Mouse (Mus musculus) midbrain, postnatal 0 days (tissue): Measurements from ENCODE around the gene Dut. TPM values are rescaled to one million over a fixed set of nuclear protein-coding genes. Genes with fewer than 3 reads are reported as not detected.
A peak's percentile ranks its signal among the peaks of the same experiment; 100 is the strongest.

ENCODE experiments used
- ATAC-seq: fragments of 200-750 bp; cut with Nextera tagmentation; 2 replicates; pipeline ENCODE4 v1.8.0; 2017; ENCODE audit warnings: moderate number of reproducible peaks, mild to moderate bottlenecking, moderate TSS enrichment, moderate library complexity; ENCODE audit not compliant: low FRiP score
- DNase-seq: peaks from one replicate; pipeline ENCODE4 v3.0.0-alpha.2; 2015; ENCODE audit warnings: low spot score
- H3K27ac ChIP-seq: fragments of 300-500 bp; sonication (generic); 2 replicates; pipeline ENCODE4 v1.5.1; 2014; ENCODE audit warnings: low read depth, mild to moderate bottlenecking, low read length, mixed read lengths
- H3K27me3 ChIP-seq: fragments of 300-500 bp; sonication (generic); 2 replicates; pipeline ENCODE4 v1.6.1; 2014; ENCODE audit warnings: low read length, control low read depth, mixed read lengths; ENCODE audit not compliant: insufficient read depth
- H3K36me3 ChIP-seq: fragments of 300-500 bp; sonication (generic); 2 replicates; pipeline ENCODE4 v1.6.1; 2014; ENCODE audit warnings: low read length, control low read depth, mixed read lengths; ENCODE audit not compliant: insufficient read depth
- H3K4me1 ChIP-seq: fragments of 300-500 bp; sonication (generic); 2 replicates; pipeline ENCODE4 v1.6.1; 2014; ENCODE audit warnings: mild to moderate bottlenecking, control low read depth, antibody characterized with exemption, low read length, mixed read lengths; ENCODE audit not compliant: insufficient read depth
- H3K4me2 ChIP-seq: fragments of 300-500 bp; sonication (generic); 2 replicates; pipeline ENCODE4 v1.6.1; 2014; ENCODE audit warnings: low read depth, mild to moderate bottlenecking, low read length, mixed read lengths; ENCODE audit not compliant: poor library complexity, severe bottlenecking
- H3K4me3 ChIP-seq: fragments of 300-500 bp; sonication (generic); 2 replicates; pipeline ENCODE4 v1.5.1; 2014; ENCODE audit warnings: low read depth, mild to moderate bottlenecking, low read length, moderate library complexity
- H3K9ac ChIP-seq: fragments of 300-500 bp; sonication (generic); replicated peaks from 2 replicates; pipeline ENCODE4 v1.6.1; 2014; ENCODE audit warnings: mild to moderate bottlenecking, low read length, moderate library complexity, mixed read lengths; ENCODE audit not compliant: poor library complexity, severe bottlenecking
- H3K9me3 ChIP-seq: fragments of 300-500 bp; sonication (generic); 2 replicates; pipeline ENCODE4 v1.6.1; 2016; ENCODE audit warnings: low read length, control low read depth
- CTCF ChIP-seq: IDR thresholded peaks from 2 replicates; pipeline ENCODE4 v1.5.1; 2016; ENCODE audit warnings: antibody characterized with exemption, mild to moderate bottlenecking
- WGBS: fragments of 180-500 bp; shearing (Covaris S2); extraction: QIAGEN DNeasy Blood & Tissue Kit; methylation state at CpG from one replicate; pipeline ENCODE4 v1.1.7; 2014; 5-methylcytosine and 5-hydroxymethylcytosine counted together
- polyA plus RNA-seq: library from polyadenylated mRNA; unstranded; fragments of >200 nt; fragmentation: Nextera tagmentation; extraction: Ambion mirVana; gene quantifications from 2 replicates; pipeline ENCODE4 v1.2.1, GENCODE M21; 2015
- total RNA-seq: library from RNA; depleted of rRNA; stranded (reverse); fragments of >200 nt; gene quantifications from 2 replicates; pipeline ENCODE4 v1.2.3, GENCODE M21; 2014

Gene Dut
- total and polyA plus RNA-seq, 2 experiments from 2014 or later = 24.7 to 88.2 TPM

DNA sequence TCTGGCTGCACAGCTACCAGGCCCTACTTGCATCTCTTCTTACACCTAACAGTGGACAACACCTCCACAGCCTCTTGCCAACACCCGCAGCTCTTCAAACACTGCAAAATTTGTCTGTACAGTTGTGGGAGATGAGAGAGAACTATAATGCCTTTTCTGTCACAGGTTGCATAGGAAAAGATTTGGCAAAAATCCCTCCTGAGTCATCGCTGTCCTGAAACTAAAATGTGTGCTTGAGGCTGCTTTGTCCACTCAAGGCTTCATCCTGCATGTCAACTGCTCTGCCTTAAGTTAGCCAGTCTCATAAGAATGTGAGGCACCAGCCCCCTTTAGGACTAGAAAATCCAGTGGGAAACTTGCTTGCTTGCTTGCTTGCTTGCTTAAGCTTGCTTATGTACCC, 12.9 kb upstream of the Dut start:
- H3K27me3 ChIP-seq = no peaks in the 10 kb centered on the region
- H3K9me3 ChIP-seq = no peaks in the 10 kb centered on the region
- H3K4me3 ChIP-seq = no peak overlapping the region
- ATAC-seq (no peak), DNase-seq (no peak)
- no peak overlapping the region for H3K9ac ChIP-seq
- no peaks in the 10 kb centered on the region for H3K4me1 ChIP-seq
- no peak overlapping the region for H3K27ac ChIP-seq
- 95% methylated on average over 2 of the region's 2 CpGs for WGBS
- no peak overlapping the region for H3K4me2 ChIP-seq
- H3K36me3 ChIP-seq = no peaks in the 10 kb centered on the region
- no peak for TF ChIP-seq CTCF

- no peak for TF ChIP-seq CTCF
- no peaks in the 10 kb centered on the region for H3K27me3 ChIP-seq
- H3K36me3 ChIP-seq = no peaks in the 10 kb centered on the region
- no peak overlapping the region for H3K9ac ChIP-seq
- DNase-seq (no peak), ATAC-seq (no peak)
- H3K4me1 ChIP-seq = no peaks in the 10 kb centered on the region; the same call in 1 of the 2 replicates
- H3K9me3 ChIP-seq = no peaks in the 10 kb centered on the region
- WGBS = 98% methylated on average over 3 of the region's 3 CpGs
- H3K27ac ChIP-seq = no peak overlapping the region
- no peak overlapping the region for H3K4me3 ChIP-seq
- H3K4me2 ChIP-seq = no peak overlapping the region
These were observed 1.3 kb upstream of the Dut start for GRCm38 (mm10) chr2:125245545-125246285.

- peak overlapping the region; percentile 57 for H3K4me3 ChIP-seq
- no peak overlapping the region for H3K27ac ChIP-seq
- peak overlapping the region; percentile 61 for H3K4me2 ChIP-seq
- H3K36me3 ChIP-seq = no peaks in the 10 kb centered on the region
- WGBS = 20% methylated on average over 9 of the region's 9 CpGs
- ATAC-seq (no peak; the same call in 1 of the 2 replicates), DNase-seq (no peak)
- no peaks in the 10 kb centered on the region for H3K27me3 ChIP-seq
- TF ChIP-seq CTCF = no peak
- H3K9me3 ChIP-seq = no peaks in the 10 kb centered on the region
- H3K9ac ChIP-seq = peak overlapping the region; percentile 68; the same call in 1 of the 2 replicates
- H3K4me1 ChIP-seq = no peaks in the 10 kb centered on the region; the same call in 1 of the 2 replicates
These were observed 321 bp upstream of the Dut start for GRCm38 (mm10) chr2:125246669-125247068.

- peak overlapping the region; percentile 75 for H3K27ac ChIP-seq
- peak overlapping the region; percentile 68 for H3K9ac ChIP-seq
- under 1% methylated on average over 9 of the region's 9 CpGs for WGBS
- ATAC-seq (peak; percentile 35; the same call in 1 of the 2 replicates), DNase-seq (no peak)
- H3K27me3 ChIP-seq = no peaks in the 10 kb centered on the region
- no peaks in the 10 kb centered on the region for H3K9me3 ChIP-seq
- H3K4me1 ChIP-seq = no peaks in the 10 kb centered on the region; the same call in 1 of the 2 replicates
- peak overlapping the region; percentile 57 for H3K4me3 ChIP-seq
- TF ChIP-seq CTCF = no peak
- peak overlapping the region; percentile 61 for H3K4me2 ChIP-seq
- H3K36me3 ChIP-seq = no peaks in the 10 kb centered on the region
These were observed 909 bp downstream of the Dut start for GRCm38 (mm10) chr2:125247962-125248235.

GRCm38 (mm10) chr2:125248256-125248655, 1.3 kb downstream of the Dut start:
- Histone ChIP-seq H3K36me3 (no peaks in the 10 kb centered on the region), H3K4me2 (peak overlapping the region; percentile 61), H3K27me3 (no peaks in the 10 kb centered on the region), H3K9ac (0 out of 2 replicates have a peak overlapping the region, but pooled peaks have one; percentile 68), H3K4me1 (no peaks in the 10 kb centered on the region; the same call in 1 of the 2 replicates), H3K27ac (no peak overlapping the region), H3K9me3 (no peaks in the 10 kb centered on the region), H3K4me3 (peak overlapping the region; percentile 57)
- TF ChIP-seq CTCF = no peak
- ATAC-seq (no peak), DNase-seq (no peak)
- WGBS = 3% methylated on average over 8 of the region's 8 CpGs

DNA sequence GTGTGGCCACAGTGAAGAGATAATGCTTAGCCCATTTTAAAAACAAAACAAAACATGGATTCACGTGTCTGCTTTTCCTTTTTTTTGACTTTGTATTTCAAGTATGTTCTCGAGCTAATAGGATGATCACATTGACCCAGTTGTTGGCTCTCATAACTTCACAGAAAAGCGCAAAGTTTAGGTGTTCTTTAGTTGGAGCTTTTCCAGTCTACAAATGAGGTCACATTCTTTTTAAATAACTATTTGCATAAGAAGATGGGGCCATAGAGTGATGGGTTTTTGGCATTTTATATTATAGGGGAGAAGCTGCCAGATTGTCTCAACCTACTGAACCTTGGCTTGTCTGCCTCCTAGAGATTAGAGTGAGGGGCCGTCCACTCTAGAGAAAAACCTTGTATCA, 2.3 kb downstream of the Dut start:
- Histone ChIP-seq H3K27ac (no peak overlapping the region), H3K4me2 (no peak overlapping the region), H3K4me3 (no peak overlapping the region), H3K36me3 (0 out of 2 replicates have a peak, but pooled peaks cover 3% of the 10 kb centered on the region), H3K9me3 (no peaks in the 10 kb centered on the region), H3K27me3 (no peaks in the 10 kb centered on the region), H3K9ac (no peak overlapping the region), H3K4me1 (no peaks in the 10 kb centered on the region; the same call in 1 of the 2 replicates)
- DNase-seq = no peak
- TF ChIP-seq CTCF = no peak
- no peak for ATAC-seq
- WGBS = 85% methylated on average over 4 of the region's 4 CpGs
